Mouse (Mus musculus): ENCODE data around the gene Zfp81. TPM values are rescaled to one million over a fixed set of nuclear protein-coding genes. Genes with fewer than 3 reads are reported as not detected.
A peak's percentile ranks its signal among the peaks of the same experiment; 100 is the strongest.
"Not testable (repeated sequence)": the region's sequence is repeated elsewhere in the genome, so short reads cannot be mapped to it uniquely, and the experiment has no call there.

Zfp81 gene
- polyA plus RNA-seq (2015; fragmentation: Nextera tagmentation; extraction: Ambion mirVana), result 9.8 and 11.1 TPM in 2 replicates

GRCm38 (mm10) chr17:33358411-33359384, at the start of gene Zfp81:
Gene Zfp81 (minus strand): TSS chr17:33358878.
- Histone ChIP-seq H3K27me3 (no peaks in the 10 kb centered on the region), H3K9me3 (no peaks in the 10 kb centered on the region), H3K4me2 (peak within 1 kb of the TSS; percentile 79), H3K27ac (peak within 1 kb of the TSS; percentile 81), H3K9ac (peak within 1 kb of the TSS; percentile 74), H3K4me3 (peak within 1 kb of the TSS; percentile 74), H3K36me3 (no peaks in the 10 kb centered on the region), H3K4me1 (peaks cover 15% of the 10 kb centered on the region; the same call in 1 of the 2 replicates)
- ATAC-seq (ENCODE audit: borderline replicate concordance, extremely low read depth, low FRiP score, low TSS enrichment), result peak; percentile 100
- 3% methylated on average over 47 of the region's 47 CpGs for WGBS

- Histone ChIP-seq H3K4me3 (peak within 1 kb of the TSS; percentile 92), H3K4me2 (peak within 1 kb of the TSS; percentile 71), H3K9me3 (no peaks in the 10 kb centered on the region), H3K27ac (peak within 1 kb of the TSS; percentile 82), H3K27me3 (no peaks in the 10 kb centered on the region), H3K4me1 (peaks cover 11% of the 10 kb centered on the region), H3K36me3 (no peaks in the 10 kb centered on the region), H3K9ac (peak within 1 kb of the TSS; percentile 69)
- WGBS, result under 1% methylated on average over 44 of the region's 44 CpGs
- ATAC-seq (ENCODE audit: borderline replicate concordance, extremely low read depth, low FRiP score, low TSS enrichment), result peak; percentile 97
Measured at GRCm38 (mm10) chr17:33394182-33395034, 35.7 kb upstream of the Zfp81 start, which contains the start of gene Zfp101. Gene Zfp101 (minus strand): TSS chr17:33394641.

- no peak overlapping the region for H3K4me2 ChIP-seq
- no peak overlapping the region for H3K4me3 ChIP-seq
- WGBS, result 98% methylated on average over 5 of the region's 5 CpGs
- ATAC-seq (ENCODE audit: borderline replicate concordance, extremely low read depth, low FRiP score, low TSS enrichment), result no peak
- no peaks in the 10 kb centered on the region for H3K36me3 ChIP-seq
- H3K27ac ChIP-seq, result no peak overlapping the region
- H3K9ac ChIP-seq, result no peak overlapping the region
- peaks cover 11% of the 10 kb centered on the region for H3K4me1 ChIP-seq
- no peaks in the 10 kb centered on the region for H3K9me3 ChIP-seq
- H3K27me3 ChIP-seq, result no peaks in the 10 kb centered on the region
Measured at GRCm38 (mm10) chr17:33392271-33392670, 33.6 kb upstream of the Zfp81 start.

GRCm38 (mm10) chr17:33385705-33386104, 27.0 kb upstream of the Zfp81 start:
- H3K27me3 ChIP-seq, result no peaks in the 10 kb centered on the region
- H3K9me3 ChIP-seq, result no peaks in the 10 kb centered on the region
- H3K4me1 ChIP-seq, result no peaks in the 10 kb centered on the region
- H3K4me2 ChIP-seq, result no peak overlapping the region
- H3K4me3 ChIP-seq, result no peak overlapping the region
- no peak overlapping the region for H3K27ac ChIP-seq
- H3K9ac ChIP-seq, result no peak overlapping the region
- H3K36me3 ChIP-seq, result peaks cover 41% of the 10 kb centered on the region
- no peak for ATAC-seq (ENCODE audit: borderline replicate concordance, extremely low read depth, low FRiP score, low TSS enrichment)

- Histone ChIP-seq H3K9me3 (no peaks in the 10 kb centered on the region), H3K4me2 (no peak overlapping the region), H3K4me1 (no peaks in the 10 kb centered on the region), H3K27me3 (no peaks in the 10 kb centered on the region), H3K27ac (no peak overlapping the region), H3K9ac (no peak overlapping the region), H3K4me3 (no peak overlapping the region), H3K36me3 (no peaks in the 10 kb centered on the region; the same call in 1 of the 2 replicates)
- ATAC-seq (ENCODE audit: borderline replicate concordance, extremely low read depth, low FRiP score, low TSS enrichment), result no peak
- 86% methylated on average over 3 of the region's 3 CpGs for WGBS
Measured at GRCm38 (mm10) chr17:33372795-33373194, 14.1 kb upstream of the Zfp81 start.

- H3K36me3 ChIP-seq, result no peaks in the 10 kb centered on the region
- H3K27me3 ChIP-seq, result no peaks in the 10 kb centered on the region
- H3K27ac ChIP-seq, result no peak overlapping the region
- H3K9me3 ChIP-seq, result 0 out of 2 replicates have a peak, but pooled peaks cover 5% of the 10 kb centered on the region
- 93% methylated on average over 1 of the region's 1 CpGs for WGBS
- H3K4me2 ChIP-seq, result no peak overlapping the region
- peaks cover 8% of the 10 kb centered on the region; the same call in 1 of the 2 replicates for H3K4me1 ChIP-seq
- ATAC-seq (ENCODE audit: borderline replicate concordance, extremely low read depth, low FRiP score, low TSS enrichment), result no peak
- H3K4me3 ChIP-seq, result no peak overlapping the region
- no peak overlapping the region for H3K9ac ChIP-seq
Measured at GRCm38 (mm10) chr17:33352981-33353380, 5.7 kb downstream of the Zfp81 start.

GRCm38 (mm10) chr17:33289876-33290149, 68.9 kb downstream of the Zfp81 start:
- H3K27ac ChIP-seq, H3K9me3 ChIP-seq, H3K27me3 ChIP-seq, H3K9ac ChIP-seq, H3K36me3 ChIP-seq, H3K4me1 ChIP-seq, H3K4me3 ChIP-seq: not testable (repeated sequence)
- H3K4me2 ChIP-seq, result peak overlapping the region; percentile 20; the same call in 1 of the 2 replicates
- WGBS, result no CpG with 5 or more reads among the region's 9 CpGs
- ATAC-seq (ENCODE audit: borderline replicate concordance, extremely low read depth, low FRiP score, low TSS enrichment), result peak; percentile 46; the same call in 1 of the 2 replicates

GRCm38 (mm10) chr17:33289039-33289875, 69.4 kb downstream of the Zfp81 start, which contains the start of gene Zfp955b:
Gene Zfp955b (plus strand): TSS chr17:33289544.
- peak within 1 kb of the TSS; percentile 20; the same call in 1 of the 2 replicates for H3K4me2 ChIP-seq
- H3K9me3 ChIP-seq, H3K4me1 ChIP-seq, H3K4me3 ChIP-seq, H3K27me3 ChIP-seq, H3K9ac ChIP-seq, H3K27ac ChIP-seq, H3K36me3 ChIP-seq: not testable (repeated sequence)
- no CpG with 5 or more reads among the region's 25 CpGs for WGBS
- ATAC-seq (ENCODE audit: borderline replicate concordance, extremely low read depth, low FRiP score, low TSS enrichment), result peak; percentile 99

Other genes starting within 250 kb of the Zfp81 start
- gene Morc2b, start 219.2 kb downstream of the Zfp81 start, polyA plus RNA-seq (2015; fragmentation: Nextera tagmentation; extraction: Ambion mirVana), result not detected in 2 replicates
- gene Olfr55, start 190.4 kb downstream of the Zfp81 start, polyA plus RNA-seq (2015; fragmentation: Nextera tagmentation; extraction: Ambion mirVana), result not detected in 2 replicates
- not detected in 2 replicates for gene Olfr239, start 167.6 kb downstream of the Zfp81 start, polyA plus RNA-seq (2015; fragmentation: Nextera tagmentation; extraction: Ambion mirVana)
- gene Olfr1564, start 137.2 kb downstream of the Zfp81 start, polyA plus RNA-seq (2015; fragmentation: Nextera tagmentation; extraction: Ambion mirVana), result not detected in 2 replicates
- 18.8 and 19.0 TPM in 2 replicates for gene Zfp955a, start 103.7 kb downstream of the Zfp81 start, polyA plus RNA-seq (2015; fragmentation: Nextera tagmentation; extraction: Ambion mirVana)
- not detected in 2 replicates for gene Olfr63, start 94.2 kb downstream of the Zfp81 start, polyA plus RNA-seq (2015; fragmentation: Nextera tagmentation; extraction: Ambion mirVana)
- 12.7 and 13.3 TPM in 2 replicates for gene Zfp955b, start 69.3 kb downstream of the Zfp81 start, polyA plus RNA-seq (2015; fragmentation: Nextera tagmentation; extraction: Ambion mirVana)
- 17.8 and 19.6 TPM in 2 replicates for gene Zfp101, start 35.8 kb upstream of the Zfp81 start, polyA plus RNA-seq (2015; fragmentation: Nextera tagmentation; extraction: Ambion mirVana)
- gene Actl9, start 74.0 kb upstream of the Zfp81 start, polyA plus RNA-seq (2015; fragmentation: Nextera tagmentation; extraction: Ambion mirVana), result not detected in 2 replicates
- gene Adamts10, start 165.3 kb upstream of the Zfp81 start, polyA plus RNA-seq (2015; fragmentation: Nextera tagmentation; extraction: Ambion mirVana), result 119 and 142 TPM in 2 replicates
- 4.6 and 5.2 TPM in 2 replicates for gene Myo1f, start 196.8 kb upstream of the Zfp81 start, polyA plus RNA-seq (2015; fragmentation: Nextera tagmentation; extraction: Ambion mirVana)

All from lung, embryonic 15.5 days (tissue).